Mouse (Mus musculus) layer of hippocampus, adult 9-10 months (tissue): ENCODE measurements around the gene Slc15a1.

Experiments
- DNase-seq: peaks from one replicate; pipeline ENCODE4 v3.0.0; 2022; ENCODE audit warnings: low spot score

The Slc15a1 gene

DNA sequence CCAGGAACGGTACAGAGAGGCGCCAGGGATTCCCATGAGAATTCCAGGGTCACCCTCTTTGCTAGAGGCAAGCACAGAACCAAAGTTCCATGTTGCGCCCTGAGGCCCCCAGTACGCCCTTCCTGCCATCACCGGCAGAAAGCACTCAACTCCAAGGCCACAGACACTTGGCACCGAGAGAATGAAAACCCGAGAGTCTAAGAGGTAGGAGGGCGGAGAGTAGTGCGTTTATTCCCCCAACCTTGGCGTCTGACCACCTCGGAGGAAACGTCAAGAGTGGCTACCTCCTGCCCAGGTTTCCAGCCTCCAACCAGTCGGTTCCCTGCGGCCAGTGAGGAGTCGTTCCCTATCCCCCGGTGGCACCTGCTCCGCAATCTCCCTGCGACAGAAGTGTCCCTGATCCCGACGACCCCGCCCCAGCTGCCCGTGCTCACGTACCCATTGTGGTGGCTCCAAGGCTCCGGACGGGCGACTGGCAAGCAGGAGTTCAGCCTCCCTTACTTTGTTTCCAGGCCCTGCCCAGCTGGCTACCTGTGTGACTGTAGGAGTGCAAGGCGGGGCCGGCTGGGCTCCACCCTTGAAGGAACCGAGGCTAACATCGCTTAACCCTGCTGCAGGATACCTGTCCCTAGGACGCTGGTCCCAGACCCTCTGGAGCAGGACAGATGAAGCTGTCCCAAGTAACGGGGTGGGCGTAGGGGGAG, at the start of gene Slc15a1:
Gene Slc15a1, minus strand, starts transcription at position 472 of the 704 bp plus-strand sequence.
- no peak for DNase-seq

DNA sequence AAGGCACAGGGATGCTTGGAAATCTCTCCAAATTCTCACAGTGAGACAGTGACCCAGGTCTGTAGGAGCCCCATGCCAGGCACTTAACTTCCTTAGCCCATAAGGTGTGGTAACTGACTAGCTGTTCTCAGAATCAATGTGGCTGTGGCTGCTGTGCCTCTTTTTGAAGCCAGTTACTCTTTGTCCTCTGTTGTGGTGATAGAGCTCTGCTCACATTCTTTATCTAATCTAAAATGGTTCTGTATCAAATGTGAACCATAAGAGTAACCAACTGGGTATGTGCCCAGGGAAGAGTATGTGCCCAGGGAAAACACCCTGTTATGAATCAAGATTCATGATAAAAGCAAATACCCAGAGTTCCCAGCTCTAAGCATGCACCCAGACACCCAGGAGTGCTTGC, 48.7 kb upstream of the Slc15a1 start:
- DNase-seq: no peak

DNA sequence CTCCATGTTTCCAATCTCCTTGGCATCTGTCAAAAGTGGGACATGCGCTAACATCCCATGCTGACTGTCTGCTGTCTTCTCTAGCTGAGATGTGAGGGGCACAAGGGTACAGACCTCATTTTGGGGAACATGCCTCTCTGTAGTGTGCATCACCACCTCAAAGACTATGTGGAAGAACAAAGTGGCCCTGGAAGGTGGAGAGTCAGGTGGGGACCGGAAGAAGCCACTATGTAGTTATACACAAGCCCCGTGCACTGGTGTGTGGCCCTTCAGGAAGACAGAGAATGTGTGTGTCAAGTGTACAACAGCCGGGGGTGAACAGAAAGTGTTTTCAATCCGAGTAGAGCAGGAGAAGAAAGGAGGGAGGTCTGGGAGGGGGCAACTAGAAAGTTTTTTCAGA, 47.5 kb upstream of the Slc15a1 start:
- no peak for DNase-seq

DNA sequence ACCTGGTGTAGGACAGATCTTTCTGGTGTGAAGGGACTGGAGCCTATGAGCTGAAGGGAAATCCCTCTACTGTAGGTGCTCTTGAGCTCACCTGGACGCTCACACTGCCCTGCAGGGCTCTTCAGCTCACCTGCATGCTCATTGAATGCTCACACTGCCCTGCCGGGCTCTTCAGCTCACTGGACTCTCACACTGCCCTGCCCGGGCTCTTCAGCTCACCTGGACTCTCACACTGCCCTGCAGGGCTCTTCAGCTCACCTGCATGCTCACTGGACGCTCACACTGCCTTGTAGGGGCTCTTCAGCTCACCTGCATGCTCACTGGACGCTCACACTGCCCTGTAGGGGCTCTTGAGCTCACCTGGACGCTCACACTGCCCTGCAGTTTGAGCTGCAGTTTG, 44.8 kb upstream of the Slc15a1 start:
- no peak for DNase-seq

DNA sequence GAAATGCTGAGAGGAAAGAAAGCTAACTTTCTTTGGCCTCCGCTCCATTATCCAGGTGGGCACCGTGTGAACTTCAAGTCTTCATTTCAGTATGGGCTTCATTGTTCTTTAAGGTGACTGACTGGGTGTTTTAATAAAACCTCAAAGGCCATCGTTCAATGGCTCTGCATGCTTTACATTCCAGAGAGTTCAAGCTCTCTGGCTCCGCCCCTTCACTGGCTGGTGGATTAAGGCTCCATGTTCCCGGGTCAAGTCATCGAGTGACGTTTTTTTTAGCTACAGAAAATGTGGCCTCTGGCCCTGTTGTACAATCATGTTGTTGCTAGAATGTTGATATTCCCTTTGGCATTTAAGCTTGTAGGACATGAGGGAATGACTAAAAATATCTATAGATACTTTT, 42.7 kb upstream of the Slc15a1 start:
- no peak for DNase-seq

DNA sequence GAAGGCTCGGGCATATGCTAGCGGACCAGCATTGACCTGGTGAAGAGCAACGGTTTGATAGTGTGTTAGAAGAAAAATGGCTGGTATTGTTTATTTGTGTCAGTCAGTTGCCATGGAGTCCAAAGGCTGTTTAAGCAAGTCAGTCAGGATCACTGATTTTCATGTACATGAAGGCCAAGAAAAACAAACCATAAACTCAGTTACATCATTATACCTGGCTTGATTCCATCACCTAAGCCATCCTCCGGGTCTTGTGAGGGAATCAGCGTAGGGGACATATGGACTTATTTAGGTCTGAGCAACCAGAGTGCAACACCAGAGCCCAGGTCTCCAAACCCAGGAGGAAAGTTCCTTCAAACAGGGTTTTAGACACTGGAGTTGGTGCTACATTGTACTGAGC, 41.6 kb upstream of the Slc15a1 start:
- no peak for DNase-seq

DNA sequence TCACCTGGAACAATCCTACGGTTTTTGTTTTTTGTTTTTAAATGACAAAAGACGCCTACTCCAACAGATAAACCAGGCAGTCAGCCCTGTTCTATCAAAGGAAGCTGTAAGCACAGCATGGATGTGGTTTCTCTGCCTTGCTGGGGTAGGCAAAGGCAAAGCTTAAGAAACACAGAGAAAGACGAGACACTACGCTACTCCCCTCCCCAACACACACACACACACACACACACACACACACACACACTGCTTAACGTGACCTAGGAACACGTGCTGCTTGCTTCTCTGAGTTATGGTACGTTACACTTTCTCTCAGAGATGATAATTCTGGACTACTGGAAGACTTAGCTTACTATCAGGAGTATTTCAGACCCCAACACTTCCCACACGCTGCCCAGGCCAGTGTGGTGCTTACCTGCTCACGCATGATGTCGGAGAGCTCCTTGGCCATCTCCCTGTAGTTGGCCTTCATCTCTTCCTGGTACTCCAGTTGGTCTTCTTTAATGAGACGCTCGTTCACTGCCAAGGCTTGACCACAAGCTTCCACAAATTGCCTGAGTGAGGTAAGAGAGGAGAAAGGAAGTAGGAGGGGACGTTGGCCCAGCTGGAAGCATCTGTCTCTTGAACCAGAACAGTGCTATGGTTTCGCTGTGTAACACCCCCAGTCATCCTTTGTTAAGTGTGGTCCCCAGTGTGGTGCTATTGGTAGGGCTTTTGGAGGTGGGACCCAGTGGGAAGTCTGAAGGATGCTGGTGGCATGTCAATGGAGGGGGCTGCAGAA, 40.7 kb upstream of the Slc15a1 start:
- no peak for DNase-seq

DNA sequence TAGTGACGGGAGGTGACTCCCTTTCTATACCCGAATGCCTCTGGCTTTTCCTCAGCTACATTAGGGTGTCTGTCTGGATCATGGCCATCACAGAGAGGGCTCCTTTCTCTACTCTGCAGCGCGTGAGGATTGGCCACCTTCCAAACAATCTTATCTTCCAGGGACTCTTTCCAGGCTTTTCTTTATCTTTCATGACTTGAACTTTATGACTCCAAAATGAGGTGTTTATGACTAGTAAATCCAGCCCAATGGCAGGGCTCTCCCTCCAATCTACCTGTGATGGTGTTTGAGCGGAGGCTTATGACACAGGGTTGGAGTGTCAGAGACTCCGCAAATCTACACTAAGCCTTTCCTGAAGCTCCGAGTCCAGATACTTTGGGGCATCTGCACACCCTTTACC, 36.2 kb upstream of the Slc15a1 start:
- no peak for DNase-seq

DNA sequence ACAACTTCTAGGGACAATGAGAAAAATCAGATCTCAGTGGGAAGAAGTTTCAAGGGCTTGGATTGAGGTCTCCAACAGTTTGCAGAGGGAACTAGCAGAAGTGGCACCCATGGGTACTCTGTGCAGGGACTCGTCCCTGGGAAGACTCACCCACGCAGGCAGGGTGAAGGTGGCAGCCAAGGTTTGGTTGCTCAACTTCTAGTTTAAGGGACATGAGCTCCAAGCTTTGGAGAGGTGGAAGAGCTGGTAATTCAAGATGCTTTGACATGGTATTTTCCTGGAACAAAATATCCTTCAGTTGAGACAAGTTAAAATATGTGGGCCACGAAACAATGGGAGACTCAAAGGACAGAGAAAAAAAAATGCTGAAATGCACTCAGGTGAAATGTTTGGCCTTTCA, 29.4 kb upstream of the Slc15a1 start:
- DNase-seq: no peak

DNA sequence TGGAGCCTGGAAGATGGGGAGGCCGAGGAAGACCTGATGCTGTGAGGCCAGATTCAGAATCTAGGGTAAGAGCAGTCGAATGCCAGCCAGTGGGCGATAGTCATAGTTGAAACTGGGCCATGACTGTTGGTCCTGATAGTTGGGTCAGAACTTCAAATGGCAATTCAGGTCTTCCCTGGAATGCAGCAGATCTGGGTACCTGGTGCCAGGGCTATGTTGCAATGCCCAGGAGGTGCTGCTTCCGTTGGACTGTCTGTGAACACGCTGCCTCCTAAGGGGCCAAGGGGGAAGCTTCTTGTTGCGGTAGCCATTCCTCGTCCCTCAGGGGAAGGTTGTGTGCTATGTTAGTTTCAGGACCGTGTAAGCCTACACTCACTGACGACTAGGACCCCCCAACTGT, 25.8 kb upstream of the Slc15a1 start:
- no peak for DNase-seq

DNA sequence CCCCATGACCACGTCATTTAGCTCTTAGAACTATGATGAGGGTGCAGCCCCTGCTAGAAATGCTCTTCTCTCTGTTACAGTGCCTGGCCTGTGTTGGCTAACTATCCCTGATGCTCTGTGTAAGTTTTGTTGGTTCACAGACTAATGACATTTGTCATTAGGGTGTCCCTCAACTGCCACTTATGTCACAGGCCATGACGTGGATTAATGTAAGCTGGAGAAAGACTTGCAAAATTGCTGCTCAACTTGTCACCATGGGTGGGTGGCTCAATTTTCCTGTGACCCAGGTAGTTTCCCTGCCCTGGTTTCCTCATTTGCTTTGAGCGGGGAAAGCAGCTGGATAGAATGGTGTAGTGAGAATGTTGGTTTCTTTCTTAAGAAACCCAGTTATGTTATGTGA, 22.8 kb upstream of the Slc15a1 start:
- DNase-seq: no peak

DNA sequence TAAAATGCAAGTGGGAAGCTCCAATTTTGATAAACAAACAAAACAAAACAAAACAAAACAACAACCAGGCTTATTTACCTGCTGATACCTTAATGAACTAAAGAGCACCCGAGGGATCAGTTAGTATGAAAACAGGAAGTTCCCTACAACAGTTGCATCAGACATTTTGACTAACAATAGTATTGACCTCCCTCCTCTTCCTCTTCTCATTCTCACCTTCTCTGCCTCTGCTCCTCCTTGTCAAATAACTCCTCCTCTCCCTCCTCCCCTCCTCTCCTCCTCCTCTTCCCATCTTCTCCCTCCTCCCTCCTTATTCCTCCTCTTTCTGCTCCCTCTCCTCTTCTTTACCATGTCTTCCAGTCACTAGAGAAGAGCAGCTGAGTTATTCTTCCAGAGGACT, 22.1 kb upstream of the Slc15a1 start:
- no peak for DNase-seq

DNA sequence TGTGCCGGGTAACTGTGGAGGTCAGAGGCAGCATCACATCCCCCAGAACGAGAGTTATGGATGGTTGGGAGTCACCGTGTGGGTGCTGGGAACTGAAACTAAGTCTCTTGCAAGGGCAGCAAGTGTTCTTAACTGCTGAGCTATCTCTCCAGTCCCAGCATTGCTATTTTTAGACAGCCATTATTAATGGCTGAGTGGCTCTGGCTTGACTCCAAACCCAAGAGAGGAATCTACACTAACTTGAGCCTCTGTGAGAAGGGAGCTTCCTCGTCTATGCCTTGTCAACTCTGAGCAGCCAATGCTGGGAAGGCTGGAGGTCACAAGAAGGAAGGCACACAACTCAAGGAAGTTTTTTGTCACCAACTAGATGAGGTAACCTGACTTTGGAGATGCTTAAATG, 16.7 kb upstream of the Slc15a1 start:
- DNase-seq: no peak

DNA sequence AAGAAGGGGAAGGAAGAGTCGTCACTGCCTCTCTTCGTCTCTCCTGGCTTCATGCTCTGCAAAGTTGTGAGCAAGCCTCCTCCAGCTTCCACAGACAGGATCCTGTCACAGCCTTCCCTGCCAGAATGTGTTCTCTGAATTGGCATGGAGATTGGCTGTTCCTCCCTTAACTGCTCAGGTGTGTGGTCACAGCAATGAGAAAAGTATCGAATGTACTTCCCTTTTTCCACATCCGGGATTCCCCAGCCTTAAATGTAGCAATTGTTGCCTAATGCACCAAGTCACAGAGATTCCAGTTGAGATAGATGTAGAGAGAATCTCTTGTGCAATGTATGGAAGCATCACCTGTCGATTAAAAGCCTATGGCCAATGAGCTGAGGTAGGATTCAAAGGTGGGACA, 11.8 kb upstream of the Slc15a1 start:
- no peak for DNase-seq

DNA sequence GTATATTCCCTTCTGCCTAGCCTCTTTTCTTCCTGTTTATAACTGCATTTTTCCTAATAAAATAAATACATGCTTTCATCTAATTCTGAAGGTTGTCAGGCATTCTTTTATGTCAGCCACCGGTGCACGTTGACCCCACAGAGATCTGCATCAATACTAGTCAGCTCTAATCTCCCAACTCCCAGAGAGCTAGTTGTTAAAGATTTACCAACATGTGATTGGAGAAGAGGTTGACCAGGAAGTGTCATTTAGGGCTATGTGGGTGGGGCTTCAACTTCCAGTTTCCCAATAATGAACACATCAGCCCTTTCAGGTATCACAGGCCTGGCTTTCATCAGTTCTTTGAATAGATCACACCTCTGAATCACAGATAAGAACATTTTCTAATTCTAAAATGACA, 3.9 kb upstream of the Slc15a1 start:
- no peak for DNase-seq

DNA sequence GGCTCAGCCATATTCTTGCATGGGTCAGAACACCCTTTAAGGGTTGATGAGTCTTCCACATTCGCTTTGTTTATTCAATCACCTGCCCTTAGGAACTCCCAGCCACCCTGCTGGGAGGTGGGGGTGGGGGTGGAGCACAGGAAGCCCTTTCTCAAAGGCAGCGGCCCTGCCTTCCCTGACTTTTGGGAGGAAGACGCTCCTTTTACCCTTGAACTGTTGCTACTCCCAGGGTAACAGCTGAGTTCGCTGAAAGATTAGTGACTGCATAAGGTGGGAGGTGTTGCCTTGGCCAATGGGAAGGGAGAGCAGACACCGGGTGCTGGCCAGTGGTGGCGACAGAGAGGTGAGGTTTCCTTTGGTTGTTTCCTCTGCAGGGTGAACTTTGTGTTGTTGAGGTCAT, 1.3 kb upstream of the Slc15a1 start:
- DNase-seq: no peak

DNA sequence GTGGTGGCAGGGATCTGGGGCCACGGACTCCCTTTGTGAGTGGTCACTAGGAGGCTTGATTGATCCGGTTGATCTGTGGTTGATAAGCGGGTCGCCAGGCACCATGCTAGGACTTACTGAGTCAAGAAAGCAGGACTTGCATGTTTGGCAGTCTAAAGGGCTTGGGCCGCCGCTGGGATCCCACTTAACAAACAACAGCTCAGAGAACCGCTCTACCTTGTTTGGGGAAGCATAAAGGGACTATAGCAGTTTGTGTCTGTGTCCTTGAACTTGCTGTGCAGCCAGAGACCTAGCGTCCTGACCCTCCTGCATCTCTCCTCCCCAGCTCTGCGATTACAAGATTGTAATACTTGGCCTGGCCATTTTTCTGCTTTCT, 421 bp upstream of the Slc15a1 start:
- no peak for DNase-seq

DNA sequence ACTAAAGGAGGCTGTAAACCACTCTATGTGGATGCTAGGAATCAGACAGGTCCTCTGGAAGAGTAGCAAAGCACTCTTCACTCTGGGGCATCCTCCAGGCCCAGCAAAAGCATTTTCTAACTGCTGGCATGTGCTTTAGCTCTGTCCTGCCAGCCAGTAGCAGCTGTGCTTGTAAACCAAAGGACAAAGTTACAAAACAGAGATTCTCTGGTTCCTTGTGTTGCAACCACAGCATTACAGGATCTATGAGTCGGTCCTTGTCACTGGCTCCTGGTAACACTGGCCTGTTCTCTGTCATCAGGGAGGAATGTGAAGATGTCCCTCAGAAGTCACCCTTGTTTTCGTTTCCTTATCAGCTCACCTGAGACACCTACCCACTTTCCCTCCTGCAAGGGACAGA, 4.5 kb downstream of the Slc15a1 start:
- no peak for DNase-seq

DNA sequence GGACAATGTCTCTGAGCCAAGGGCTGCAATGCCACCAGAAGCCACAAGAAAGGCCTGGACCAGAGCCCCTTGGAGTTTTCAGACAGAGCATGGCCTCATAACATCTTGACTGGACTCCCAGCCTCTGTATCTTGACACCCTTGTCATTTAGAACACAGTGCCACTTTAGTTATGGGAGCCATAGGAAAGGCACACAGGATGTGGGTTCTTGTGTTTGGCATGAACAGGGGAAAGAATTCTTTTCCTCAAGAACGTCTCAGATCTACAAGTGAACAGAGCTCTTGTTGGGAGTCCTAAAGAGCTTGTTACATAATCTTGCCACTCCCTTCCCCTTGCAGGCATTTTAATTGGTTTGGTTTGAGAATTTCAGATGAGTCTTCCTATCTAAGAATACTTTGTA, 5.3 kb downstream of the Slc15a1 start:
- no peak for DNase-seq

DNA sequence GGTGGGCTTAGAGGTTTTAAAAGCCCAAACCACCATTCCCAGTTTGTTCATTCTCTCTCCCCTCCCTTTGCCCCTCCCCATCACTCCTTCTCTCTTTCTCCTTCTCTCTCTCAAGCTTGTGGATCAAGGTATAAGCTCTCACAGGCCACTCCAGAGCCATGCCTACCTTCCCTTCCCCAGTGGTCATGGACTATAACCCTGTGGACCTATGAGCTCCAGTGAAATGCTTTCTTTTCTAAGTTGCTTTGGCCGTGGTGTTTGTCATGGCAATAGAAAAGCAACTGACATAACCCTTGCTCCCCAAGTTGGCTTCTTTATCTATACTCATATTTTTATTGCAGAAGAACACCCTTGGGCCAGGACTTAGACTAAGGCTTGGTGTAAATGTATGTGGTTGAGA, 7.3 kb downstream of the Slc15a1 start:
- DNase-seq: no peak

DNA sequence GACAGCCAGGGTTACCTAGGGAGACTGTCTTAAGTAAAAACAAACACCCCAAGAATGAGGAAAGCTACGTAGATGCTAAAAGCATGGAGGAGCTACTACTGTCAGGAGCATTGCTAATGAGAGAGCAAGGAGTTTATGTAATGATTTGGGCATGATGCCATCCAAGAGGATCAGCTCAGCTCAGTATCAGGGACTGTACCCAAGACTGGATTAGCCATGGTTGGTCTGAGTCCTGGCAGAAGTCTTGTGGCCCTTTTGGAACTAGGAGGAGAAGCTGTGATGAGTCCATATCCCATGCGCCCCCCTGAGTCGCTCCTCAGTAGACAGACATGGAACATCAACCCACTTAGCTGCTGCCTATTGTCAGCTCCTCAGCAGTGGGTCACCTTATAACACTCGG, 9.3 kb downstream of the Slc15a1 start:
- no peak for DNase-seq

DNA sequence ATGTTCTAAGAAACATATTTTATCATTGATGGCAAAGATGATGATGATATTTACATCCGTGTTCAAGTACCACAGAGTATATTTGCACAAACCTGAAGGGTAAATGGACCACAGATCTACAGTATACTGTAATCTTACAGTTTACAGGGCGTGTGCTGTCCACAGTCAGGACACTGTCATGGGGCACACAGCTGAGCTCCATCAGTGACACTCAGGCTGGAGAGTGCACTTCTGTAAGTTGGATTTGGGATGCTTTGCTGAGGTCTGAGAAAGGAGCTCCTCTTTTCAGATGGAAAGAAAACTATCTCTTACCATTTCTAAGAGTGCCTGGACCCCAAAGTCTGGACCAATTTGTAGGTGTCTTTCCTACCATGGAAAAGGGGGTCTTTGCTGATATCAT, 9.9 kb downstream of the Slc15a1 start:
- DNase-seq: no peak

DNA sequence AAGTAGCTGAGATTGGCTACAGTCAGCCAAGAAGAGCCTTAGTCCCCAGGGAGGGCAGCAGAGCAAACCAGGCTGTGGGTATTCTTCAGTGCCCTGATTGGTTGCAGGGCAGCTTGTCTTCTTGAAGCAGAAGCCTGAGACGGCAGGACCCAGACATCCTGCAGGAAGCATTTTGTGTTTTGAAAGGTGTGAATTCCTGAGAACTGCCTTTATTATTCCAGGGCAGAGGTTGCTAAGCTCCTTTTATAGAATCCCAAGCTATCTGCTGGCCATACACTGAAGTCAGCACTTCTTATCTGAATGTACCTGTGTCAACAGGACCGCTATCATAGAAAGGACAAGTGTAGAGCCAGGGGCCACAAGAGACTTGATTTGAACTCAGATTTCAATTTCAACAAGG, 10.8 kb downstream of the Slc15a1 start:
- no peak for DNase-seq

DNA sequence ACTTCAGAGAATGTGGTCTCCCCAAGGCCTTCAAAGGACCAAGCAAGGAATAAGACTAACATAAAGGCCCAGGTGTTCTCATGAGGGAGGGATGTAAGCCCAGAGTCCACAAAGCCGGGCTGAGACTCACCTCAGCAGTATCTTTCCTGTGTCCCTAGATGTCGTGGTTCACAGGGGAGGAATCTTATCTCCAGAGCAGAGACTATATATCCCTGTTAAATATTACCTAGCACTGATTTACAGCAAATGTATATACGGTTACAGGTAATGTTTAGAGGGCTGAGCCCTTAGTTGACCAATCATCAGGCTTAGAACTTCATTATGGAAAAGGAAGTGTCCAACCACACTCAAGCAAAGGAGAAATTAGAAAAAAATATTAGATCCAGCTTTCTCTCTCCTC, 11.3 kb downstream of the Slc15a1 start:
- no peak for DNase-seq
